11 mouse cellular contexts compared by ENCODE assay signal in the genomic region with DNA sequence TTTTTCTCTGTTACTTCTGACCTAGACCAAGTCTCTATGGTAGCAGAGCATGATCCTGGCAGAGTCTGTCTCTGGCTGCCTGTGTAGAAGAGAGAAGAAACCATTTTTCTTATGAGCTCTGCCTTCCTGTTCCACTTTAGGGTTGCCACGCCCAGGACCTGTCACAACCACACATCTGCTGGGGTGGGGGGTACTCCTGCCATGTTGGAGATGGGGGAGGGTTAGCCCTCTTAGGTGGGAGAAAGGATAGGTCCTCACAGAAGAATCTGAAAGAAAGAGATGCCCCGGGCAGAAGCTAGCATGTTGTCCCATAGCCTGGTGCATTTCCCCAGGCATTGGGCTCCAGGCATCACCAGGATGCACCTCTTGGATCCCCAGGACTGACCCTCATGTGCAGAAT. TPM values are rescaled to one million over a fixed set of nuclear protein-coding genes. Genes with fewer than 3 reads are reported as not detected.
A peak's percentile ranks its signal among the peaks of the same experiment; 100 is the strongest.
DNase-seq lines count a peak whose midpoint lies in the region; ATAC-seq and TF ChIP-seq lines count a peak whose summit lies in the region.
"Had no signal": no experiment of that assay in that cellular context is flagged by ENCODE, and none has a peak within 500 bp of the region (broad histone marks: within the 10 kb centered on the region; RNA-seq: fewer than 3 reads in every experiment).

No protein-coding gene starts in this region.

- DNase-seq in forebrain, postnatal 0 days, result no peak
- no peak for DNase-seq in forebrain, embryonic 14.5 days (ENCODE audit: low spot score)
- no peak for DNase-seq in midbrain, embryonic 10.5 days (ENCODE audit: low spot score)
- DNase-seq in midbrain, embryonic 11.5 days (ENCODE audit: low spot score, missing footprints), result no peak
- no peak for DNase-seq in liver, postnatal 0 days
- no peak for DNase-seq in ovary, postnatal 14 days (ENCODE audit: low spot score)
- DNase-seq in frontal cortex, postnatal 14 days (ENCODE audit: low spot score in 2 of 2), result no peak
- DNase-seq: kidney, postnatal 14 days had no signal

- no peak for ATAC-seq in forebrain, postnatal 0 days
- no peak for ATAC-seq in forebrain, embryonic 14.5 days
- ATAC-seq in midbrain, embryonic 11.5 days (ENCODE audit: low FRiP score), result no peak
- no peak for ATAC-seq in embryonic facial prominence, embryonic 15.5 days (ENCODE audit: insufficient number of reproducible peaks, low FRiP score, low TSS enrichment, low read depth)
- no peak for ATAC-seq in liver, postnatal 0 days

- H3K27ac ChIP-seq in forebrain, postnatal 0 days (ENCODE audit: low read depth, low read length), result no peak overlapping the region
- no peak overlapping the region for H3K27ac ChIP-seq in forebrain, embryonic 14.5 days (ENCODE audit: low read depth, low read length)
- peak overlapping the region; percentile 76; the same call in 1 of the 2 replicates for H3K27ac ChIP-seq in midbrain, embryonic 10.5 days (replicated peaks)
- no peak overlapping the region for H3K27ac ChIP-seq in midbrain, embryonic 11.5 days (ENCODE audit: low read depth, low read length)
- peak overlapping the region; percentile 34 for H3K27ac ChIP-seq in embryonic facial prominence, embryonic 15.5 days (replicated peaks)
- H3K27ac ChIP-seq in liver, postnatal 0 days (ENCODE audit: low read depth), result peak overlapping the region; percentile 90

- no peaks in the 10 kb centered on the region for H3K27me3 ChIP-seq in forebrain, postnatal 0 days (ENCODE audit: insufficient read depth, low read length)
- no peaks in the 10 kb centered on the region for H3K27me3 ChIP-seq in forebrain, embryonic 14.5 days (replicated peaks; ENCODE audit: control insufficient read depth, insufficient read depth, low read length)
- H3K27me3 ChIP-seq in midbrain, embryonic 10.5 days (ENCODE audit: low read depth, poor library complexity, severe bottlenecking), result peaks cover 47% of the 10 kb centered on the region
- no peaks in the 10 kb centered on the region; the same call in 1 of the 2 replicates for H3K27me3 ChIP-seq in midbrain, embryonic 11.5 days (ENCODE audit: control insufficient read depth, insufficient read depth, low read length)
- H3K27me3 ChIP-seq in embryonic facial prominence, embryonic 15.5 days, result no peaks in the 10 kb centered on the region
- H3K27me3 ChIP-seq in liver, postnatal 0 days (ENCODE audit: insufficient read depth, low read length), result no peaks in the 10 kb centered on the region

- TF ChIP-seq EP300 in liver, postnatal 0 days (IDR thresholded peaks at IDR 0.05; ENCODE audit: low read depth), result no peak

- H3K4me1 ChIP-seq in forebrain, postnatal 0 days (ENCODE audit: insufficient read depth), result no peaks in the 10 kb centered on the region
- H3K4me1 ChIP-seq in forebrain, embryonic 14.5 days (ENCODE audit: control insufficient read depth, insufficient read depth, low read length), result peaks cover 11% of the 10 kb centered on the region; the same call in 1 of the 2 replicates
- peaks cover 94% of the 10 kb centered on the region for H3K4me1 ChIP-seq in midbrain, embryonic 10.5 days
- peaks cover 34% of the 10 kb centered on the region for H3K4me1 ChIP-seq in midbrain, embryonic 11.5 days (ENCODE audit: control insufficient read depth, insufficient read depth, low read length)
- H3K4me1 ChIP-seq in embryonic facial prominence, embryonic 15.5 days, result peaks cover 73% of the 10 kb centered on the region
- H3K4me1 ChIP-seq in liver, postnatal 0 days (ENCODE audit: insufficient read depth), result peaks cover 57% of the 10 kb centered on the region

- no peaks in the 10 kb centered on the region for H3K9me3 ChIP-seq in forebrain, postnatal 0 days (ENCODE audit: low read length)
- H3K9me3 ChIP-seq in forebrain, embryonic 14.5 days (replicated peaks; ENCODE audit: control insufficient read depth, low read length), result no peaks in the 10 kb centered on the region
- no peaks in the 10 kb centered on the region for H3K9me3 ChIP-seq in midbrain, embryonic 10.5 days (replicated peaks)
- H3K9me3 ChIP-seq in midbrain, embryonic 11.5 days (ENCODE audit: control insufficient read depth, low read length), result no peaks in the 10 kb centered on the region
- H3K9me3 ChIP-seq in embryonic facial prominence, embryonic 15.5 days (replicated peaks), result no peaks in the 10 kb centered on the region
- no peaks in the 10 kb centered on the region for H3K9me3 ChIP-seq in liver, postnatal 0 days (ENCODE audit: low read length)
- H3K9me3 ChIP-seq: forebrain, embryonic 12.5 days; megakaryocyte, embryonic 14.5 days had no signal

- H3K9ac ChIP-seq in forebrain, postnatal 0 days, result no peak overlapping the region; the same call in 1 of the 2 replicates
- no peak overlapping the region for H3K9ac ChIP-seq in forebrain, embryonic 14.5 days (ENCODE audit: low read length)
- no peak overlapping the region for H3K9ac ChIP-seq in midbrain, embryonic 11.5 days (ENCODE audit: low read length)
- no peak overlapping the region; the same call in 1 of the 2 replicates for H3K9ac ChIP-seq in embryonic facial prominence, embryonic 15.5 days
- peak overlapping the region; percentile 53; the same call in 1 of the 2 replicates for H3K9ac ChIP-seq in liver, postnatal 0 days (replicated peaks)
- H3K9ac ChIP-seq: forebrain, embryonic 12.5 days had no signal

- WGBS in forebrain, postnatal 0 days, result 88% methylated on average over 2 of the region's 2 CpGs
- WGBS in forebrain, embryonic 14.5 days, result 84% methylated on average over 2 of the region's 2 CpGs
- 91% methylated on average over 2 of the region's 2 CpGs for WGBS in midbrain, embryonic 10.5 days
- WGBS in midbrain, embryonic 11.5 days, result 79% methylated on average over 2 of the region's 2 CpGs
- 63% methylated on average over 2 of the region's 2 CpGs for WGBS in embryonic facial prominence, embryonic 15.5 days
- WGBS in liver, postnatal 0 days (ENCODE audit: insufficient replicate concordance), result 64% methylated on average over 2 of the region's 2 CpGs

- no peak for TF ChIP-seq CTCF in forebrain, postnatal 0 days (IDR thresholded peaks at IDR 0.05; ENCODE audit: low read depth)
- no peak for TF ChIP-seq CTCF in liver, postnatal 0 days (IDR thresholded peaks at IDR 0.05; ENCODE audit: low read depth)

- no peak overlapping the region for H3K4me3 ChIP-seq in forebrain, postnatal 0 days (ENCODE audit: low read depth, low read length)
- H3K4me3 ChIP-seq in forebrain, embryonic 14.5 days (ENCODE audit: low read depth, low read length), result no peak overlapping the region
- no peak overlapping the region for H3K4me3 ChIP-seq in midbrain, embryonic 10.5 days
- no peak overlapping the region for H3K4me3 ChIP-seq in midbrain, embryonic 11.5 days (ENCODE audit: low read depth, low read length)
- no peak overlapping the region for H3K4me3 ChIP-seq in embryonic facial prominence, embryonic 15.5 days (replicated peaks)
- H3K4me3 ChIP-seq in liver, postnatal 0 days (ENCODE audit: low read depth, low read length), result peak overlapping the region; percentile 24; the same call in 1 of the 2 replicates
- H3K4me3 ChIP-seq: forebrain, embryonic 12.5 days; megakaryocyte, embryonic 14.5 days had no signal

- no peaks in the 10 kb centered on the region for H3K36me3 ChIP-seq in forebrain, postnatal 0 days (ENCODE audit: insufficient read depth)
- H3K36me3 ChIP-seq in forebrain, embryonic 14.5 days (ENCODE audit: control insufficient read depth, insufficient read depth, low read length), result no peaks in the 10 kb centered on the region
- H3K36me3 ChIP-seq in midbrain, embryonic 10.5 days, result peaks cover 6% of the 10 kb centered on the region
- no peaks in the 10 kb centered on the region for H3K36me3 ChIP-seq in midbrain, embryonic 11.5 days (ENCODE audit: control insufficient read depth, insufficient read depth, low read length)
- no peaks in the 10 kb centered on the region for H3K36me3 ChIP-seq in embryonic facial prominence, embryonic 15.5 days
- peaks cover 4% of the 10 kb centered on the region; the same call in 1 of the 2 replicates for H3K36me3 ChIP-seq in liver, postnatal 0 days (replicated peaks; ENCODE audit: insufficient read depth, low read length)
- H3K36me3 ChIP-seq: forebrain, embryonic 12.5 days had no signal

- H3K4me2 ChIP-seq in forebrain, postnatal 0 days (ENCODE audit: low read depth), result 0 out of 2 replicates have a peak overlapping the region, but pooled peaks have one; percentile 1
- H3K4me2 ChIP-seq in forebrain, embryonic 14.5 days (ENCODE audit: low read length), result no peak overlapping the region
- no peak overlapping the region for H3K4me2 ChIP-seq in midbrain, embryonic 11.5 days
- H3K4me2 ChIP-seq in embryonic facial prominence, embryonic 15.5 days (replicated peaks), result no peak overlapping the region
- H3K4me2 ChIP-seq in liver, postnatal 0 days (ENCODE audit: low read depth, low read length), result peak overlapping the region; percentile 67
- H3K4me2 ChIP-seq: forebrain, embryonic 12.5 days had no signal

RNA-seq across cellular contexts. Expression of gene Galnt10, which starts 5.6 kb away (rescaled TPM):
- total RNA-seq in forebrain, postnatal 0 days (2014; rRNA removed), result 14.5 and 20.7 TPM in 2 replicates
- polyA plus RNA-seq in forebrain, postnatal 0 days (2015; fragmentation: Nextera tagmentation; extraction: Ambion mirVana), result 8.0 and 9.5 TPM in 2 replicates
- 6.1 and 7.1 TPM in 2 replicates for polyA plus RNA-seq in forebrain, embryonic 14.5 days (2014; fragmentation: Nextera tagmentation; extraction: Ambion mirVana)
- 28.1 and 30.7 TPM in 2 replicates for polyA plus RNA-seq in midbrain, embryonic 10.5 days (2016; fragmentation: Nextera tagmentation; extraction: Ambion mirVana)
- polyA plus RNA-seq in midbrain, embryonic 11.5 days (2014; fragmentation: Nextera tagmentation; extraction: Ambion mirVana), result 12.1 and 13.9 TPM in 2 replicates
- 26.3 and 27.5 TPM in 2 replicates for polyA plus RNA-seq in embryonic facial prominence, embryonic 15.5 days (2015; fragmentation: Nextera tagmentation; extraction: Ambion mirVana)
- 6.5 and 8.2 TPM in 2 replicates for polyA plus RNA-seq in liver, postnatal 0 days (2015; fragmentation: Nextera tagmentation; extraction: Ambion mirVana)

Comparison
In these comparisons a context has a peak if more than half of its experiments do, and no peak if none do; other contexts are left out.
1. H3K27ac ChIP-seq: peak in midbrain, embryonic 10.5 days (single experiment), embryonic facial prominence, embryonic 15.5 days (single experiment) and liver, postnatal 0 days (single experiment); none in forebrain, postnatal 0 days (single experiment), forebrain, embryonic 14.5 days (single experiment) and midbrain, embryonic 11.5 days (single experiment).
2. H3K4me2 ChIP-seq: peak in forebrain, postnatal 0 days (single experiment) and liver, postnatal 0 days (single experiment); none in forebrain, embryonic 14.5 days (single experiment), midbrain, embryonic 11.5 days (single experiment) and embryonic facial prominence, embryonic 15.5 days (single experiment).